In genomic region chr9:80186693-80187092, GRCm38 (mm10) we compare ENCODE assay signal across 12 mouse cellular contexts.
"Had no signal": no experiment of that assay in that cellular context is flagged by ENCODE, and none has a peak within 500 bp of the region (broad histone marks: within the 10 kb centered on the region; RNA-seq: fewer than 3 reads in every experiment).

No protein-coding gene starts in this region.

- DNase-seq: kidney, adult 2 months; kidney, postnatal 14 days; left cerebral cortex, postnatal 4 days; lung, embryonic 14.5 days; lung, postnatal 10 days; lung, postnatal 4 days; right cerebral cortex, postnatal 25 days; thymus, adult 18-20 months; thymus, postnatal 14 days had no signal

- H3K4me3 ChIP-seq: kidney, embryonic 15.5 days; limb, embryonic 13.5 days; midbrain, embryonic 12.5 days had no signal

- H3K4me2 ChIP-seq: kidney, embryonic 15.5 days; limb, embryonic 13.5 days; lung, embryonic 14.5 days; midbrain, embryonic 12.5 days had no signal

- H3K36me3 ChIP-seq: kidney, embryonic 15.5 days; limb, embryonic 13.5 days; midbrain, embryonic 12.5 days had no signal

- H3K27me3 ChIP-seq: kidney, embryonic 15.5 days; limb, embryonic 13.5 days; midbrain, embryonic 12.5 days had no signal

- H3K27ac ChIP-seq: kidney, embryonic 15.5 days; limb, embryonic 13.5 days; midbrain, embryonic 12.5 days had no signal

- H3K9me3 ChIP-seq: kidney, embryonic 15.5 days; limb, embryonic 13.5 days; midbrain, embryonic 12.5 days had no signal

- H3K9ac ChIP-seq: kidney, embryonic 15.5 days; limb, embryonic 13.5 days; lung, embryonic 14.5 days; midbrain, embryonic 12.5 days had no signal

- H3K4me1 ChIP-seq: limb, embryonic 13.5 days; midbrain, embryonic 12.5 days had no signal
